Mouse (Mus musculus) frontal cortex, postnatal 36 days (tissue): ENCODE measurements around the gene Akap7.
"Not testable (repeated sequence)": the region's sequence is repeated elsewhere in the genome, so short reads cannot be mapped to it uniquely, and the experiment has no call there.

Experiments
- DNase-seq, 2 experiments: peaks; one replicate each; pipeline ENCODE4 v3.0.0; 2022; ENCODE audit warnings: low spot score in 2 of 2

Gene Akap7

GRCm38 (mm10) chr10:25191166-25191565 lies 116.5 kb downstream of the Akap7 start:
- DNase-seq: no peak

DNA sequence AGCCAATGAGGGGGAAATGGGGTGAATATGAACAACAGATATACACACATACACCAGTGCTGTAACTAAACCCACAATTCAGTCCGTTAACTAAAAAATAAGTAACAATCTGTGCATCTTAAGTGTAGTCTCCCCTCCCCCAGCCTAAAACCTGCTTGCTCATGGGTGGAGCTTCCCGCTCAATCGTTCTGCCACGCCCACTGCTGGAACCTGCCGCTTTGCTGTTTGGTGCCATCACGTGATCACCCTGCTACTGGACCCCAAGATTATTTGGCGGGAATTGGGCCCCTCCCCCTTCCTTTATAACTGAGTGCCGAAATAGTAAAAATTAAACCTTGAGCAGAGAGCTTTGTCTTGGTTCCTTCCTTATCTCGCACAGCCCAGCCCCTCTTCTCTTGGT lies 121.4 kb downstream of the Akap7 start:
- not testable (repeated sequence) for DNase-seq

- no peak for DNase-seq
These were observed 122.0 kb downstream of the Akap7 start for GRCm38 (mm10) chr10:25185691-25186090.

GRCm38 (mm10) chr10:25184819-25185603 lies 122.7 kb downstream of the Akap7 start:
- no peak for DNase-seq

DNA sequence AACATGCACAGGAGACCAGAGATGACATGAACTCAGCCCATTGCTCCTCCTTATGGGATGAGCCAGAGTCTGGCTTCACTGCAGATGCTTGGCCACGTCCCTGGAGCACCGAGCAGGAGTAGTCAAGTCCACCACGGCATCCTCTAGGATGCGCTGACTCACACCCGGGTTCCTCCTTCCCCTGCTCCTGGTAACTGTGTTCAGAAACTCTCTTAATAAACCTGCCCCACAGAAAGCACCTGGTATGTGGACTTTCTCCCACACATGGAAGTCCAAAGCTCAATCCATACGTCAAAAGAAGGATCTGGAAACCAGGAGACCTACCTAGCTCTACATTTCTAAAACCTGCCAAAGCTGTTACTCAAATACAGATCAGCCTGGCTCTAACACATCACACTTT lies 124.4 kb downstream of the Akap7 start:
- no peak for DNase-seq

GRCm38 (mm10) chr10:25179030-25179429 lies 128.6 kb downstream of the Akap7 start:
- no peak for DNase-seq

DNA sequence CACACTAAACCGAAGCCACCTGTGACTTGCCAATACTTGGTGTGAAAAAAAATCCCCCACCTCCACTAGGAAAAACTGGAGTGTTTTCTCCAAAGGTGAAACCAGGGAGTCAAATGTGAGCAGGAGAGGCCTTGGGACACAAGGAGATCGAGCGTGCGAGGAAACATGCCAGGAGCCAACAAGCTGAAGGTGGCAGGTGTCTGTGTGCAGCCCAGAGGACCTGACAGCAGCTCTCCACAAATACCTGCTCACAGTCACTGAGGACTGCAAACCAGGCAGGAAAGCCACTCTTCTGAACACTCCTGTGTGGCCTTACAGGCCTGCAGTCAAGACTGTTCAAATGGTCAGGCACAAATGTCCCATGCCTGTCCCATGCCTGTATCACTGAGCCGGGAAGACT lies 130.4 kb downstream of the Akap7 start:
- DNase-seq: no peak

GRCm38 (mm10) chr10:25174872-25175271 lies 132.8 kb downstream of the Akap7 start:
- no peak for DNase-seq

- no peak for DNase-seq
These were observed 140.1 kb downstream of the Akap7 start for GRCm38 (mm10) chr10:25167365-25168194.

DNA sequence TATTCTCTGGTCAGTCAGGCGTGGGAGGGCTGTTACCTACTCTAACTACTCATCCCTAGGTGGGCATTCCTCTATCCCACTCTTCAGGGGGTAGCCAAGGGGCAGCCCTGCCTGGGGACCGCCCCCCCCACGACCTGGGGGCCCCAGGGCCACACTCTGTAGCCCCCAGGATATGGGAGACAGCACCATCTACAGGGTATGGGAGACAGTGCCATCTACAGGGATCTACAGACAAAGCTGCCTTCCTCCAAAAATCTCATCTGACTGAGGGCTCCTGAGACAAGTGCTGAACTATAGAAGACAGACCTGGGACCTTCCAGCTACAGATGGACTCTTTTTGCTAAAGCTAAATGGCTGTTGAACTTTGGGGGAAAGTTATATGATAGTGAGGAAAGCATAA lies 144.2 kb downstream of the Akap7 start:
- not testable (repeated sequence) for DNase-seq

DNA sequence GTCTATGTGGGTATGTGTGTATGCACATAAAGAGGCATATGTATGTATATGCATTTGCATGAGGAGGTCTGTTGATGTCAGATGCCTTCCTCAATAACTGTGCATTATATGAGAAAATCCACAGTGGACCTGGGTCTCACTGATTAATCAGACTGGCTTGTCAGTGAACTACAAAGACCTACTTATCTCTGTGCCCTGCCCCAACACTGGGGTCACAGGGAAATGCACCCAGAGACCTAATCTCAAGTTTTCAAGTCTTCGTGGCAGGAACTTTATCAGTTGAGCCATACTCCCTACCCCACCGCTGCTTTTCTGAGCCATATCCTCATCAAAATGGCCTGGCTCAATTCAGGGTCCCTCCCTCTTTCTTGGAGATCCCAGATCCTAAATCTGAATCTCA lies 146.0 kb downstream of the Akap7 start:
- no peak for DNase-seq

DNA sequence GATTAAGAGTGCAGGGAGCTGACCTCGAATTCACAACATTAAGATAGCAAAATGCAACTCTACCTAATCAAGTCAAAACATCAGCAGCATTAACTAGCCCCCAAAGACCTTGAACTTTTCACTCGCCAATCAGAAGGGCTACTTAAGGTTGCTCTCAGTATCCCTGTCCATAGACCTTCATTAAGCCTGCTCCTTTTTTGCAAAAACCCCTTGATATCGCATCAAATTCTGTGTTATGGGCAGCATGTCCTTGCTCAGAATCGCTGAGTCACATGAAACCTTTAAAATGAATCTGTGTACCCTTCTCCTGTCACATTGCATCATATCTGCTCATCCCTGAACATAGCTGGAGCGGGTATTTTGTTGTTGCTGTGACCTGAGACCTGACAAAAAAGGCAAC lies 149.0 kb downstream of the Akap7 start:
- DNase-seq: no peak

DNA sequence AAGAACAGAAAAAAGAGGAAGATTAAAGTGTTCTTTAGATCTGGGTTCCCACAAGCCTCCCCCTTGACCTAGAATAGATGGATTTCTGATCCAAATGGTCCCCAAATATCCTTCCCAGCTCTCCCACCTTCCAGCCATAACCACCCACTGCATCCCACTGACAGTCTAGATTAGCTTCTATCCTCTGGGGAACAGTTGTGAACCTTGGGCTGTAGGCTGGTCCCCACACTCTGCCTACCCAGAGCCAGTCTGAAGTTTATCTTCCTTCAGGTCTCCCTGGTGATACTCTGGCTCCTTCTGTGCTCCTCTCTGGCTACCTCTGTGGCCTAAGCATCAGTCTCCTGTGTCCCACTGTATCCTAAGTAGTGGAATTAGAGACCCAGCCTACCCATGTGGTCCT lies 150.3 kb downstream of the Akap7 start:
- DNase-seq: peak in 1 of 2 experiments; percentile 26

DNA sequence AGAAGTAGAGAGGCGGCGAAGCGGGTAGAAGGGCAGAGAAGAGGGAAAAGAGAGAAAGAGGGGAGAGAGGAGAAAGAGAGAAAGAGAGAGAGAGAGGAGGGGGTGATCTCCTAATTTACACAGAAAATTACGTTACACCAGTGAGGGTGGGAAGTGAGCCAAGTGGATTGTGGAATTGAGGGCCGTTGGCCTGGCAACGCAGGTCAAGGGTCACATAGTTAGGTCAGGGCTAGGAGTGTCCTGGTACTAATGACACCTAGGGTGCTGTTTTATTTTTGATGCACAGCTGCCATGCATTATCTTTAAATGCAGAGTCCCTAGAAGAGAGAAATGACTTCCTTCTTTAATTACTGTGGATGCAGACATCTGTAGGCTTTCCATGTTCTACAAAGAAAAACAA lies 153.4 kb downstream of the Akap7 start:
- no peak for DNase-seq

GRCm38 (mm10) chr10:25151172-25151800 lies 156.4 kb downstream of the Akap7 start:
- DNase-seq: peak in 1 of 2 experiments; percentile 55

GRCm38 (mm10) chr10:25145851-25146250 lies 161.8 kb downstream of the Akap7 start:
- peak; percentile 52 to 72 for DNase-seq

- peak in 1 of 2 experiments; percentile 54 for DNase-seq
These were observed 162.6 kb downstream of the Akap7 start for GRCm38 (mm10) chr10:25144787-25145761.

DNA sequence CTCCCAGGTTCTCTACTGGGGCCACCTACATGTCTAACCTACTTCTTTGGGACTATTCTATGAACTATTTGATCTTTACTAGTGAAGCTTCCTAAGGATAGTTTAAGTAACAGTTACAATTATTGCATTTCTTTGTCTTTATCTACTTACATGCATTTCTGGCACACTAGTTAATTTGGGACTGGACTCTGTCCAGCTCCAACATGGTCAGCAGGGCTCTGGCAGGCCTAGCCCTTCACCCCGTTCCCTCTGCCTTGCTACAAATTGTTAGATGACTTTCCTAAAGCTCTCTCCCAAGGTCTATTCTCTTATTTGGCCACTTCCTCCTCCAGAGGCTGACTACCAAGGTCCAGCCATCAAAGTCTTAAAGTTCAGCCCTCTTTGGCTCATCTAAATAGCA lies 165.9 kb downstream of the Akap7 start:
- DNase-seq: no peak

DNA sequence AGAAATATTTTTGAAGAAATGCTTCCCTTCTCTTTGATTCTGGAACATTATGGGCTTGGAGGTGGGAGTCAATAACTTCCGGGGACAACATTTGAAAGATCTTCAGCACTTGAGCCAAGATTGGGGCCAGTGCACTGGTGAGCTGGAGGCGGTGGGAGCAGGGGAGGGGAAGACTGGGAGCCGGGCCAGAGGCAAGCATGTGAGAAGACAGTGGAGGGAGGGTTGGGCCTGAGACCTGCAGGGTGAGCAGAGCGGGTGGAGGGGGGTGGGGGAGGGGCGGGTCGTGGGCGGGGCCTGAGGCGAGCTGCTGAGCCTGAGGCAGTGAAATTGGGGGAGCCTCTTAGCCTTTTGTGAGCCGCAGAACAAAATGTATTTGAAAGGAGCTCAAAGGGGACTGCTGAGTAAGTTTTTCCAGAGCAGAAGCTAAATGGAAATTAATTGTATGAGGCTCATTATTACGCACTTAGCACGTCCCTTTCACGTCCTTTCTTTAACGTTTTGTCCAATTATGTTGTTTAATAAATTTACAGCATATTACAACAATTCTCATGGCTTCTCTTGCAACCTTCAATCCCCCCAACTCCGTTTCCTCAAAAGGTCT lies 167.4 kb downstream of the Akap7 start:
- DNase-seq: no peak

DNA sequence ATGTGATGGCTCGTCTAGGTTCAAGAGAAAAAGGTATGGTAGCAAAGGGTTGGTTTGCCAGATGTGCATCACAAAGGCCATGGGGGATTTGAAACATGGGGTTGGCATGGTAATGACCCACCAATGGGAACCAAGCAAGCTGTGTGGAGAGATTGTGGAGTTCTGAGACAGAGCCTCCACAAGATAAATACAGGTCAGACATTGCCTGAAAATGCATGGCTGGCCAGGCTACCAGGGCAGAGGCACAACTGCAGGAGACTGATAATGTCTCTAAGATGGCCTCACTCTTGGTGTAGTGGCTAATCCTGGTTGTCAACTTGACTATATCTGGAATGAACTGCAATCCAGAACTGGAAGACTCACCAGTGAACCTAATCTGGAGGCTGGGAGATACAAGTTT lies 174.1 kb downstream of the Akap7 start:
- no peak for DNase-seq

GRCm38 (mm10) chr10:25128455-25128863 lies 179.2 kb downstream of the Akap7 start:
- no peak for DNase-seq
